Mouse (Mus musculus) cortical plate, adult 2 months (tissue): ENCODE results near the gene Scarf1. TPM values are rescaled to one million over a fixed set of nuclear protein-coding genes. Genes with fewer than 3 reads are reported as not detected.
A peak's percentile ranks its signal among the peaks of the same experiment; 100 is the strongest.

ENCODE experiments used
- H3K27ac ChIP-seq: fragments of 200-500 bp; 2 replicates; pipeline ENCODE4 v1.5.1; 2012; ENCODE audit warnings: low read length, control low read depth, inconsistent platforms; ENCODE audit not compliant: insufficient read depth
- H3K4me1 ChIP-seq: fragments of 200-500 bp; 2 replicates; pipeline ENCODE4 v1.6.1; 2011; ENCODE audit warnings: low read length; ENCODE audit not compliant: control insufficient read depth, insufficient read depth
- H3K4me3 ChIP-seq: fragments of 200-500 bp; 2 replicates; pipeline ENCODE4 v1.5.1; 2011; ENCODE audit warnings: mild to moderate bottlenecking, low read length, control low read depth; ENCODE audit not compliant: insufficient read depth
- CTCF ChIP-seq: fragments of 200-500 bp; IDR thresholded peaks from 2 replicates; pipeline ENCODE4 v1.5.1; 2011; ENCODE audit warnings: mild to moderate bottlenecking, control low read depth, low read length; ENCODE audit not compliant: insufficient read depth; ENCODE audit errors: extremely low read depth
- POLR2A ChIP-seq: fragments of 200-500 bp; IDR thresholded peaks from 2 replicates; pipeline ENCODE4 v1.6.1; 2011; ENCODE audit warnings: mild to moderate bottlenecking, low read length, control low read depth; ENCODE audit not compliant: insufficient read depth; ENCODE audit errors: extremely low read depth
- polyA plus RNA-seq: library from polyadenylated mRNA; depleted of rRNA; stranded (reverse); fragments of >200 nt; gene quantifications from 2 replicates; pipeline ENCODE4 v1.2.3, GENCODE M21; 2012

Scarf1 gene
- polyA plus RNA-seq, 1 experiment = 3.2 TPM

DNA sequence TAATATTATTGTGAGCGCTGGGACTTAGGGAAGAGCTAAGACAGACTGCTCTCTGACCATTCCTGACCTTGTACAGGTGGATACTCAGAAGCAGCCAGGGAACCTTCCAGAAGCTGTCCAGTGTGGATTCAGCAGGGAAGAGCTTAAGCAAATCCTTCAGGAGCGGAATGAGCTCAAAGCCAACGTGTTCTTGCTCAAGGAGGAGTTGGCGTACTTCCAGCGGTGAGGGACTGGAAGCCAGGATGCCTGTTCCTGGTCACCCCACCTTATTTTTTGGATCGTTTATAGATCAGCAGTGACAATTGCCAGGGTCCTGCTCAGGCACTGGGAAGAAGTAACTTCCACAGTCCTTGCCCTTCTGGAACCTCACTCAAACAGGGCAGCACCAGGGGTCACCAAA, 2.1 kb upstream of the Scarf1 start:
- Histone ChIP-seq H3K4me3 (no peak overlapping the region), H3K27ac (no peak overlapping the region), H3K4me1 (peaks cover 1% of the 10 kb centered on the region; the same call in 1 of the 2 replicates)
- TF ChIP-seq POLR2A (no peak), CTCF (no peak)

DNA sequence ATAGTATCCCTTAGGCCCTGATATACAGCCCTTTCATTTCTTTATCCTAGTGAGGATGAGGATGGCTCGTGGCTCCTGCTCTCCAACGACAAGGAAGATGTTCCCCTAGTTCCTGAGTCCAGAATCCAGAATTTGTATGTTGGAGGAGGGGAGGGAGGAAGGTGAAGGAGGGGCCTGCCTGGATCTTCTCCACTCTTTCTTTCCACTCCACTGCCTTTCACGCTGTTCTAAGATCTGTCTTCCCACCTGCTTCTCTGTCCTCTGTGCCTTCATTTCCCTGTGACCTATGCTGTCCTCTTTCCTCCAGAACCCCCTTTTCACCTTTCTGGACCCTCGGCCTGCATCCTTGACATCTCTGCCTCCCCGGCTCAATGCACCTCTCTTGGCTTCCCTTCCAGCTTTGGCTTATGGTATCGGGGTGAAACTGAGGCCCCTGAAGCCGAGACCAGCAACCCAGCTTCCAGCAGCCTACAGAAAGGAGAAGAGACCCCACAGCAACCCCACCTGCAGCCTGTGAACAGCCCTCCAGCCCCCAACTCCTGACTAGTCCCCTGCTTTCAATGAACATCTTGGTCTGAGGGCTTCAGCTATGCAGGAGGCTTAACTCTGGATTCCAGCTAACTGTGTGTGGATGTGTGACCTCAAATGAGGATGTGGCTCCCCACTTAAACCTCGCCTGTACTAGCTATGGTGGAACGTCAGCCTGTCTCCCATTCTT, 880 bp upstream of the Scarf1 start:
- Histone ChIP-seq H3K4me1 (peaks cover 1% of the 10 kb centered on the region; the same call in 1 of the 2 replicates), H3K4me3 (no peak overlapping the region), H3K27ac (no peak overlapping the region; the same call in 1 of the 2 replicates)
- no peak for TF ChIP-seq POLR2A
- TF ChIP-seq CTCF = no peak

DNA sequence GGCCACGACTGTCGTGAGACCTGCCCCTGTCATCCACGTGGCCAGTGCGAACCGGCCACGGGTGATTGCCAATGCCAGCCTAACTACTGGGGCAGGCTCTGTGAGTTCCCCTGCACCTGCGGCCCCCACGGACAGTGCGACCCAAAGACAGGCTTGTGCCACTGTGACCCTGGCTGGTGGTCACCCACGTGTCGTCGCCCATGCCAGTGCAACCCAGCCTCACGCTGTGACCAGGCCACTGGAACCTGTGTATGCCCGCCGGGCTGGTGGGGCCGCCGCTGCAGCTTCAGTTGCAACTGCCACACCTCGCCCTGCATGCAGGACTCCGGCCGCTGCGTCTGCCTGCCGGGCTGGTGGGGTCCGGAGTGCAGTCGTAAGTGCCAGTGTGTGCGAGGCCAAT, 1.8 kb downstream of the Scarf1 start:
- TF ChIP-seq CTCF (no peak), POLR2A (no peak)

DNA sequence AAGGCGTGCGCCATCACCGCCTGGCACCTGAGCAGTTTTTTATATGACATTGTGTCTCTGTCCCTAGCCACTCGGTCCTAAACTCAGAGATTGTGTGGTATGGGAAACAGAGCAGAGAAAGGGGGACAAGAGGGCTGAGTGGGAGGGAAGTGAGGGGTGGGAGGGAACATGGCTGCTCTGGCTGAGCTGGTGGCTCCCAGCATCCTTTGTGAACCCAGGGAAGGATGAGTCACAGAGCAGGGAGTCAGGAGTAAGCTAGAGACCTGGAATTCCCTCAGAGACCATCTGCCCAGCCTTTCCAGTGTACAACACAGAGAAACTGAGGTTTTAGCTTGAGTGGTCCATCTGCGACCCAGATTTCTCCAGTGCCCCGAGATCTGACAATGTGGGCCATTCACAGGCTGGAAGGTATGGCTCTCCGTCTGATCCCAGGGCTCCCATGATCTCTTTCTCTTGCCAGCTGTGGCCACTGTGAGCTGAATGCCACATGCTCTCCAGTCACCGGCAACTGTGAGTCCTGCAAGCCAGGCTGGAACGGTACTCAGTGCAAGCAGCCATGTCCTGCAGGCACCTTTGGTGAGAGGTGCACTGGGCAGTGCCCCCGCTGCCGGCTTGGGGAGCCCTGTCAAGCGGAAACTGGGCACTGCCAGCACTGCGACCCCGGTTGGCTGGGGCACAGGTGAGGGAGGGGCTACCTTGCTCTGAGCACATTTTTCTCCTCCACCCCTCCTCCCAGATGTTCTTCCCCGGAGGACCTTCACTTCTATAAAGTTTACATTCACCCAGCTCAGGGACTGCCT, 6.7 kb downstream of the Scarf1 start:
- TF ChIP-seq POLR2A (no peak), CTCF (no peak)
- Histone ChIP-seq H3K4me1 (no peaks in the 10 kb centered on the region), H3K4me3 (no peak overlapping the region), H3K27ac (no peak overlapping the region)

More for the DNA sequence above, 1.8 kb downstream of the Scarf1 start:
- H3K4me3 ChIP-seq = no peak overlapping the region
- no peak overlapping the region for H3K27ac ChIP-seq
- no peaks in the 10 kb centered on the region for H3K4me1 ChIP-seq

DNA sequence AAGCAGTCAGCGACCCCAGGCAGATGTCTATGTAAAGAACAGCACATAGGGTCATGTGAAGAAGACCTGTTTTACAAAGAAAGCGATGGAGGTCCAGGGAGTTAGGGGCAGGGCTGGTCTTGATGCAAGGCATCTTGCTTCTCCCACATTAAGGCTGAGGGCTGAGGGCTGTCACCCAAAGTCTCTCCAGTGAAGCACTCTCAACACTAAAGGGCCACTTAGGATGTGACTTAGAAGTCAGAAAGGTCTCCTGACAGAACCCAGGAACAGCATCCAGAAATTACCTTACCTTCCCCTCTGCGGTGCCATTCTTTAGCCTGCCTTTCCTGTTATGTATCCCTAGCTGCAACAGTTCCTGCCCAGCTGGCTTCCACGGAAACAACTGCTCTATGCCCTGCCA, 8.3 kb downstream of the Scarf1 start:
- H3K27ac ChIP-seq = no peak overlapping the region
- H3K4me1 ChIP-seq = no peaks in the 10 kb centered on the region
- no peak for TF ChIP-seq POLR2A
- TF ChIP-seq CTCF = no peak
- H3K4me3 ChIP-seq = no peak overlapping the region

DNA sequence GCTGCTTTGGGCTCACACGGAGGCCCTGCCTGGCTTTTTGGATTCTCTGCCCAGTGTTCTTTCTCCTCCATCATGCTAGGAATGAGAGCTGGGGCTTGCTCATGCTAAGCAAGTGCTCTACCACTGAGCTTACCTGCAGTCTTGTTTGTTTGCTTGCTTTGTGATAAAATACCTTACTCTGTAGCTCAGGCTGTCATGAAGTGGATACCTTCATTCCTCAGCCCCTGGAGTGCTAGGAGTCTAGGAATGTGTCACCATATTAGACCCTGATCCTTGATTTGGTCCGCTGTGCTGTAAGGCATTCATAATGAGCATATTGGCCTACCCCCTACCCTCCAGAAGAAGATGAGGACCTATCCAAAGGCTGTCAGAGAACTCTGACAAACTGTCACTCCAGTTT, 9.5 kb downstream of the Scarf1 start:
- H3K4me3 ChIP-seq = no peak overlapping the region
- H3K27ac ChIP-seq = no peak overlapping the region
- H3K4me1 ChIP-seq = no peaks in the 10 kb centered on the region
- TF ChIP-seq POLR2A = no peak

DNA sequence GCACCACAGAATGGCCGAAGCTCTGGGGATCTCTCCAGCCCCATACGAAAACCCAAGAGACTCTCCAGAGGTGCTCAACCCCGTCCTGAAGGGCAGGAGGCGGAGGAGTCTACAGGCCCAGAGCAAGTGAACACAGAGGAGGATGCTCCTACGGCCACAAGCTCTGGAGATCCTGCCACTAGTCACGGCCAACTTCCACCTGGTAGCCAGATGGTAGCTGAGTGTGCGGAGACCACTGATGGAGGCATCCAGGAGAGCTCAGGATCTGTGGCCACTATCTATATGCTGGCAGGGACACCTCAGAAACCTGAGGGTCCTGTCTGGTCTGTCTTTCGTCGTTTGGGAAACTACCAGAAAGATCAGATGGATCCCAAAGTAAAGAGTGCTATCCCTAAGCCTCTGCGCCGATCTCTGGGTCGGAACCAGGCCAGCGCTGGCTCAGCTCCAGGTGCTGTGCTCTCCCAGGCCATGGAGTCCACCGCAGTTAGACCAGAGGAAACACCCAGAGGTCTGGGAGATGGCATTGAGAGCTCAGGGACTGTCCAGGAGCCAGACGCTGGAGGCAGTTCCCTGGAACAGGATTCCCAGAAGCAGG, 12.3 kb downstream of the Scarf1 start:
- no peaks in the 10 kb centered on the region for H3K4me1 ChIP-seq
- TF ChIP-seq POLR2A = no peak
- TF ChIP-seq CTCF = no peak
- H3K4me3 ChIP-seq = no peak overlapping the region
- H3K27ac ChIP-seq = no peak overlapping the region

DNA sequence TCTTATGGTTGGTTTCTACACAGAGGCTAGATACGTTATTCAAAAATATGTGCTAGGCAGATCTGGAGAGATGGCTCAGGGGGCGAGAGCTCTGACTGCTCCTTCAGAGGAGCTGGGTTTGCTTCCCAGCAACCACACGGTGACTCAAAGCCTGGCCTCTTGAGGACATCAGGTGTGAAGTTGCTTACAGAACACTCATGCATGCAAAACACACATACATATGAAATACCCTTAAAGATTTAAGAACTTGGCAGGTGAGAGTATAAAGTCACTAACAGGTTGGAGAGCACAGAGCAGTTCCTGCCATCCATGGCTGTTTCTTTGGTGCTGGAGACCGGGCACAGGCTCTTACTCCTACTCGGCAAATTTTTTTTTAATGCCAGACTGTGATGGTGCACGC, 13.6 kb downstream of the Scarf1 start:
- no peak overlapping the region for H3K27ac ChIP-seq
- H3K4me3 ChIP-seq = no peak overlapping the region
- H3K4me1 ChIP-seq = no peaks in the 10 kb centered on the region
- TF ChIP-seq POLR2A (no peak), CTCF (no peak)

DNA sequence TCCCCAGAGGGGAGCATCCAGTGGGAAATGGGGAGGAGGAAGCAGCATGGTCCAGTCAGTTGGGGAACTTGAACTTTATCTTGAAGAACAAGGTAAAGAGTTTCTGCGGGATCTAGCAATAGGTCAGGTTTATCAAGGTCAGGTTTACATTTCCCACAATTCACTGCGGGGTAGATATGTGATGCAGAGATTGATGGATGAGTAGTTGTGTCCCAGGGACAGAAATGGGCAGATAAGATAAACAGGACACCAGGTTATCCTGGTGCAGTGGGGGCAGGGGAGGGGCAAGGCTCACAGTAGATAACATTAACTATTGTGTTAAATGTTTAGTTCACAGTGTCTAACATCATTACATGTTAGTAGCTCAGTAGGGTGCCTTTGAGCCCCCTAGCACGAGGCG, 16.4 kb downstream of the Scarf1 start:
- no peak overlapping the region for H3K27ac ChIP-seq

DNA sequence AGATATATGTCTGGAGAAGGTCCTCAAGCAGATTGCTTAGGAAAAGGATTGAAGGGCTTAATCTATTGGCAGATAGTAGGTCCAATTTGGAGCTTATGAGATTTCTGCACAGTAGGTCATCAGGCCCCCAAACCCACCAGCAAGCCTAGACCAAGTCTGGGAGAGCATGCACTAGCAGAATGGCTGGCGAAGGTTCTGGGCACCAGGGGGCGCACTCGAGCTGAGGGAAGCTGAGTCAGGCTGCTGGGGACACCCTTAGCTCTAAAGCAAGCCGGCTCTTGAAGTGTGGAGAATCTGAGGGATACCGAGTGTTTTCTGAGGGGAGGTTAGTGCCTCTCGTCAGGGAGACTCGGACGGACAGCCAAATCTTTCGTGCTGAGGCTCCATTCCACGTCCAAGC, 17.0 kb downstream of the Scarf1 start:
- peak overlapping the region; percentile 75 for H3K4me3 ChIP-seq
- TF ChIP-seq POLR2A (peak; percentile 53; the same call in 1 of the 2 replicates), CTCF (peak; percentile 83)
- H3K27ac ChIP-seq = peak overlapping the region; percentile 96
- peaks cover 4% of the 10 kb centered on the region for H3K4me1 ChIP-seq

More for the DNA sequence above, 16.4 kb downstream of the Scarf1 start:
- Histone ChIP-seq H3K4me3 (no peak overlapping the region), H3K4me1 (peaks cover 3% of the 10 kb centered on the region)
- TF ChIP-seq POLR2A = no peak
- no peak for TF ChIP-seq CTCF
